ENCODE assay signal across 14 mouse cellular contexts in the genomic region with DNA sequence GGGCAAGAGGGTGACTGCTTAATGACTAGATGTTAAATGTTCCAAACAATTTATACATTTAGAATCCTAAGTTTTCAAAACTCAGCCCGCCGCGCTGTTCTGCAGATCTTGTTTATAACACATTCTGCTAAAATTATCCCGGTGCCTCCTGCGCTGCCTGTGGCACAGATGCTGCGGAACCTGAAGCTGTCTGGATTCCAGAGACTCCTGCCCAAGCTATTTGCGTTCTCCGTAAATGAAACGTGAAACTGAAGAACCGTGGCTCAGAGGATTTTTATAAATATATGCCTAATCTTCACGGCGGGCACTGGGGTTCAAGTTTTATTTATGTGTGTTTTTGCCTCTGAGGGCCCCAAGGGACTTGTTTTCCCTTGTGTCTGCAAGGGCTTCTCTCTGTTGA.
DNase-seq lines count a peak whose midpoint lies in the region; ATAC-seq and TF ChIP-seq lines count a peak whose summit lies in the region.
"Had no signal": no experiment of that assay in that cellular context is flagged by ENCODE, and none has a peak within 500 bp of the region (broad histone marks: within the 10 kb centered on the region; RNA-seq: fewer than 3 reads in every experiment).

No protein-coding gene starts in this region.

- no peak overlapping the region for H3K4me2 ChIP-seq in forebrain, embryonic 14.5 days (ENCODE audit: low read length)
- no peak overlapping the region for H3K4me2 ChIP-seq in forebrain, embryonic 13.5 days
- peak overlapping the region; percentile 31 for H3K4me2 ChIP-seq in myocyte (ENCODE audit: low read depth)
- H3K4me2 ChIP-seq in liver, embryonic 12.5 days, result no peak overlapping the region

- H3K27me3 ChIP-seq in forebrain, embryonic 14.5 days (replicated peaks; ENCODE audit: control insufficient read depth, insufficient read depth, low read length), result no peaks in the 10 kb centered on the region
- H3K27me3 ChIP-seq in forebrain, embryonic 13.5 days, result no peaks in the 10 kb centered on the region
- H3K27me3 ChIP-seq in myocyte (ENCODE audit: control insufficient read depth, insufficient read depth, insufficient read length), result peaks cover 7% of the 10 kb centered on the region
- peaks cover 31% of the 10 kb centered on the region for H3K27me3 ChIP-seq in liver, embryonic 12.5 days (replicated peaks)

- H3K4me1 ChIP-seq in forebrain, embryonic 14.5 days (ENCODE audit: control insufficient read depth, insufficient read depth, low read length), result no peaks in the 10 kb centered on the region
- H3K4me1 ChIP-seq in forebrain, embryonic 13.5 days, result peaks cover 9% of the 10 kb centered on the region; the same call in 1 of the 2 replicates
- no peaks in the 10 kb centered on the region for H3K4me1 ChIP-seq in liver, embryonic 12.5 days
- H3K4me1 ChIP-seq: heart, embryonic 10.5 days; megakaryocyte, embryonic 14.5 days had no signal

- H3ac ChIP-seq in myocyte (ENCODE audit: control insufficient read depth, insufficient read length), result no peak overlapping the region

- TF ChIP-seq POLR2A in myocyte (IDR thresholded peaks at IDR 0.05; ENCODE audit: insufficient read length, low read depth), result no peak

- 66% methylated on average over 12 of the region's 12 CpGs for WGBS in forebrain, embryonic 14.5 days
- 78% methylated on average over 12 of the region's 12 CpGs for WGBS in forebrain, embryonic 13.5 days
- 68% methylated on average over 12 of the region's 12 CpGs for WGBS in liver, embryonic 12.5 days (ENCODE audit: insufficient replicate concordance)

- H3K9me3 ChIP-seq in forebrain, embryonic 14.5 days (replicated peaks; ENCODE audit: control insufficient read depth, low read length), result no peaks in the 10 kb centered on the region
- no peaks in the 10 kb centered on the region for H3K9me3 ChIP-seq in forebrain, embryonic 13.5 days (replicated peaks)
- H3K9me3 ChIP-seq in liver, embryonic 12.5 days (replicated peaks), result no peaks in the 10 kb centered on the region
- H3K9me3 ChIP-seq: heart, embryonic 10.5 days; megakaryocyte, embryonic 14.5 days had no signal

- no peaks in the 10 kb centered on the region for H3K36me3 ChIP-seq in forebrain, embryonic 14.5 days (ENCODE audit: control insufficient read depth, insufficient read depth, low read length)
- H3K36me3 ChIP-seq in forebrain, embryonic 13.5 days (ENCODE audit: poor library complexity, severe bottlenecking), result no peaks in the 10 kb centered on the region
- no peaks in the 10 kb centered on the region for H3K36me3 ChIP-seq in myocyte (ENCODE audit: control insufficient read depth, insufficient read depth)
- H3K36me3 ChIP-seq in liver, embryonic 12.5 days, result no peaks in the 10 kb centered on the region
- H3K36me3 ChIP-seq: heart, embryonic 10.5 days had no signal

- H3K79me2 ChIP-seq in myocyte (ENCODE audit: control insufficient read depth, insufficient read depth), result no peaks in the 10 kb centered on the region

- H3K4me3 ChIP-seq in forebrain, embryonic 14.5 days (ENCODE audit: low read depth, low read length), result no peak overlapping the region
- no peak overlapping the region for H3K4me3 ChIP-seq in forebrain, embryonic 13.5 days
- no peak overlapping the region for H3K4me3 ChIP-seq in myocyte
- H3K4me3 ChIP-seq in liver, embryonic 12.5 days, result no peak overlapping the region
- H3K4me3 ChIP-seq: heart, embryonic 10.5 days had no signal

- no peak overlapping the region for H3K27ac ChIP-seq in forebrain, embryonic 14.5 days (ENCODE audit: low read depth, low read length)
- H3K27ac ChIP-seq in forebrain, embryonic 13.5 days, result no peak overlapping the region
- H3K27ac ChIP-seq in liver, embryonic 12.5 days, result no peak overlapping the region
- H3K27ac ChIP-seq: heart, embryonic 10.5 days; liver, embryonic 14.5 days had no signal

- no peak overlapping the region for H3K9ac ChIP-seq in forebrain, embryonic 14.5 days (ENCODE audit: low read length)
- no peak overlapping the region for H3K9ac ChIP-seq in forebrain, embryonic 13.5 days
- H3K9ac ChIP-seq in liver, embryonic 12.5 days, result no peak overlapping the region
- H3K9ac ChIP-seq: liver, embryonic 14.5 days had no signal

- ATAC-seq in forebrain, embryonic 14.5 days, result no peak
- ATAC-seq in forebrain, embryonic 13.5 days, result no peak; the same call in 1 of the 2 replicates
- ATAC-seq in liver, embryonic 12.5 days, result no peak
- ATAC-seq in activated CD4-positive, CD25-positive, alpha-beta regulatory T cell, adult 4 months, result no peak

- peak; percentile 63 for DNase-seq in forebrain, embryonic 14.5 days (ENCODE audit: low spot score)
- DNase-seq in brain, adult 2 months (ENCODE audit: low read depth, low spot score), result peak; percentile 91
- peak; percentile 36 for DNase-seq in layer of hippocampus, adult 9-10 months (ENCODE audit: low spot score)
- DNase-seq in ovary, postnatal 14 days (ENCODE audit: low spot score), result no peak
- DNase-seq: adrenal gland, adult 2 months; cerebellum, adult 18-20 months; thymus, postnatal 25 days had no signal

TF ChIP-seq in myocyte, 11 proteins besides CTCF, POLR2A, EP300 and RAD21:
- TF ChIP-seq TCF3 (IDR thresholded peaks at IDR 0.05; ENCODE audit: insufficient read length, low read depth) (no peak), CEBPB (IDR thresholded peaks at IDR 0.05; ENCODE audit: insufficient read depth, poor library complexity, severe bottlenecking) (no peak), MYOG (IDR thresholded peaks at IDR 0.05; ENCODE audit: control insufficient read depth in 1 of 3, insufficient read depth in 1 of 3, insufficient read length in 2 of 3, low read depth in 2 of 3) (no peak), MAX (IDR thresholded peaks at IDR 0.05; ENCODE audit: low read depth) (no peak), MYOD1 (IDR thresholded peaks at IDR 0.05; ENCODE audit: control insufficient read depth in 1 of 3, insufficient read length in 2 of 3, low read depth in 2 of 3) (no peak), REST (IDR thresholded peaks at IDR 0.05; ENCODE audit: insufficient read depth, insufficient read length) (no peak), POLR2AphosphoS2 (IDR thresholded peaks at IDR 0.05; ENCODE audit: insufficient read length, low read depth) (no peak), TCF12 (IDR thresholded peaks at IDR 0.05; ENCODE audit: insufficient read depth, poor library complexity, severe bottlenecking) (no peak), SRF (IDR thresholded peaks at IDR 0.05; ENCODE audit: control insufficient read depth, insufficient read length, low read depth) (no peak), USF1 (IDR thresholded peaks at IDR 0.05; ENCODE audit: low read depth) (no peak), E2F4 (IDR thresholded peaks at IDR 0.05; ENCODE audit: insufficient read depth) (no peak)
